Mouse (Mus musculus): ENCODE measurements at regions not wholly inside any gene's neighbourhood (a gene's known extent, or its start where the extent isn't known, plus 50 kb on each side); places are given as distances from the start of the nearest gene placed in this dataset.

GRCm38 (mm10) chr7:40846512-40846911, 51.6 kb upstream of the Vstm2b start:
- DNase-seq (ENCODE audit: low spot score in 2 of 2) = no peak
